Mouse (Mus musculus) heart, embryonic 10.5 days (tissue): ENCODE results near the gene Psmd8. TPM values are rescaled to one million over a fixed set of nuclear protein-coding genes. Genes with fewer than 3 reads are reported as not detected.

Source experiments
- DNase-seq: peaks from one replicate; pipeline ENCODE4 v3.0.0-alpha.2; 2017; ENCODE audit warnings: low spot score
- H3K27ac ChIP-seq: fragments of 300-500 bp; sonication (generic); 2 replicates; pipeline ENCODE4 v1.5.1; 2016; ENCODE audit warnings: mild to moderate bottlenecking
- H3K27me3 ChIP-seq: fragments of 300-500 bp; sonication (generic); 2 replicates; pipeline ENCODE4 v1.6.1; 2016; ENCODE audit warnings: mild to moderate bottlenecking; ENCODE audit not compliant: poor library complexity, insufficient read depth, severe bottlenecking
- H3K36me3 ChIP-seq: fragments of 300-500 bp; sonication (generic); 2 replicates; pipeline ENCODE4 v1.6.1; 2016; ENCODE audit warnings: mild to moderate bottlenecking, moderate library complexity
- H3K4me1 ChIP-seq: fragments of 300-500 bp; sonication (generic); 2 replicates; pipeline ENCODE4 v1.6.1; 2016; ENCODE audit warnings: mild to moderate bottlenecking
- H3K4me3 ChIP-seq: fragments of 300-500 bp; sonication (generic); 2 replicates; pipeline ENCODE4 v1.5.1; 2016; ENCODE audit warnings: mild to moderate bottlenecking, moderate library complexity
- H3K9me3 ChIP-seq: fragments of 300-500 bp; sonication (generic); 2 replicates; pipeline ENCODE4 v1.6.1; 2016; ENCODE audit warnings: mild to moderate bottlenecking, moderate library complexity
- WGBS: fragments of 180-500 bp; shearing (Covaris S2); methylation state at CpG from one replicate; pipeline ENCODE4 v1.1.7; 2016; 5-methylcytosine and 5-hydroxymethylcytosine counted together
- polyA plus RNA-seq: library from polyadenylated mRNA; unstranded; fragments of >200 nt; fragmentation: Nextera tagmentation; extraction: Ambion mirVana; gene quantifications from 2 replicates; pipeline ENCODE4 v1.2.1, GENCODE M21; 2016

Gene Psmd8
- polyA plus RNA-seq, 1 experiment from 2014 or later: 267 TPM

- Histone ChIP-seq H3K4me1 (peaks cover 55% of the 10 kb centered on the region), H3K27ac (peak overlapping the region; percentile 90; the same call in 1 of the 2 replicates), H3K27me3 (peaks cover 49% of the 10 kb centered on the region), H3K9me3 (no peaks in the 10 kb centered on the region), H3K36me3 (peaks cover 9% of the 10 kb centered on the region), H3K4me3 (peak overlapping the region; percentile 82)
- no peak for DNase-seq
- WGBS: 3% methylated on average over 10 of the region's 10 CpGs
Measured at GRCm38 (mm10) chr7:29168121-29168695, 12.3 kb downstream of the Psmd8 start.

GRCm38 (mm10) chr7:29167656-29168055 is 12.8 kb downstream of the Psmd8 start:
- Histone ChIP-seq H3K36me3 (peaks cover 4% of the 10 kb centered on the region; the same call in 1 of the 2 replicates), H3K4me3 (peak overlapping the region; percentile 82; the same call in 1 of the 2 replicates), H3K27me3 (peaks cover 43% of the 10 kb centered on the region), H3K27ac (no peak overlapping the region), H3K4me1 (peaks cover 57% of the 10 kb centered on the region), H3K9me3 (no peaks in the 10 kb centered on the region)
- DNase-seq: no peak
- 11% methylated on average over 19 of the region's 19 CpGs for WGBS

GRCm38 (mm10) chr7:29162750-29163525 is 17.6 kb downstream of the Psmd8 start:
- WGBS: 14% methylated on average over 9 of the region's 9 CpGs

GRCm38 (mm10) chr7:29162294-29162693 is 18.2 kb downstream of the Psmd8 start:
- Histone ChIP-seq H3K36me3 (peaks cover 4% of the 10 kb centered on the region; the same call in 1 of the 2 replicates), H3K4me3 (no peak overlapping the region), H3K4me1 (peaks cover 16% of the 10 kb centered on the region), H3K27ac (no peak overlapping the region), H3K9me3 (no peaks in the 10 kb centered on the region), H3K27me3 (peaks cover 50% of the 10 kb centered on the region)
- WGBS: 59% methylated on average over 5 of the region's 5 CpGs
- no peak for DNase-seq

More at GRCm38 (mm10) chr7:29162750-29163525, 17.6 kb downstream of the Psmd8 start:
- peak; percentile 88 for DNase-seq
- peaks cover 50% of the 10 kb centered on the region for H3K27me3 ChIP-seq
- H3K36me3 ChIP-seq: peaks cover 4% of the 10 kb centered on the region; the same call in 1 of the 2 replicates
- no peaks in the 10 kb centered on the region for H3K9me3 ChIP-seq
- H3K27ac ChIP-seq: no peak overlapping the region
- peaks cover 20% of the 10 kb centered on the region for H3K4me1 ChIP-seq
- H3K4me3 ChIP-seq: no peak overlapping the region

- H3K27ac ChIP-seq: no peak overlapping the region
- H3K4me3 ChIP-seq: no peak overlapping the region
- peaks cover 10% of the 10 kb centered on the region; the same call in 1 of the 2 replicates for H3K36me3 ChIP-seq
- no peak for DNase-seq
- peaks cover 24% of the 10 kb centered on the region for H3K4me1 ChIP-seq
- WGBS: 2% methylated on average over 5 of the region's 5 CpGs
- peaks cover 59% of the 10 kb centered on the region for H3K27me3 ChIP-seq
- peaks cover 5% of the 10 kb centered on the region; the same call in 1 of the 2 replicates for H3K9me3 ChIP-seq
Measured at GRCm38 (mm10) chr7:29158264-29158663, 22.2 kb downstream of the Psmd8 start.

- peaks cover 8% of the 10 kb centered on the region for H3K4me1 ChIP-seq
- peak within 1 kb of the TSS; percentile 96 for H3K4me3 ChIP-seq
- H3K36me3 ChIP-seq: peaks cover 6% of the 10 kb centered on the region; the same call in 1 of the 2 replicates
- peaks cover 5% of the 10 kb centered on the region; the same call in 1 of the 2 replicates for H3K9me3 ChIP-seq
- H3K27me3 ChIP-seq: peaks cover 56% of the 10 kb centered on the region
- WGBS: 3% methylated on average over 68 of the region's 68 CpGs
- peak; percentile 93 for DNase-seq
- peak within 1 kb of the TSS; percentile 92 for H3K27ac ChIP-seq
Measured at GRCm38 (mm10) chr7:29155838-29156782, 24.4 kb downstream of the Psmd8 start, which contains the start of gene Fam98c. Fam98c (minus strand) TSS chr7:29156234.

GRCm38 (mm10) chr7:29155196-29155837 is 25.2 kb downstream of the Psmd8 start:
- peaks cover 5% of the 10 kb centered on the region; the same call in 1 of the 2 replicates for H3K9me3 ChIP-seq
- WGBS: 7% methylated on average over 37 of the region's 37 CpGs
- H3K4me1 ChIP-seq: peaks cover 8% of the 10 kb centered on the region
- peaks cover 50% of the 10 kb centered on the region for H3K27me3 ChIP-seq
- H3K4me3 ChIP-seq: peak overlapping the region; percentile 96
- H3K27ac ChIP-seq: peak overlapping the region; percentile 92
- peaks cover 6% of the 10 kb centered on the region; the same call in 1 of the 2 replicates for H3K36me3 ChIP-seq
- peak; percentile 91 for DNase-seq

GRCm38 (mm10) chr7:29154018-29154720 is 26.3 kb downstream of the Psmd8 start:
- Histone ChIP-seq H3K4me3 (no peak overlapping the region), H3K4me1 (peaks cover 8% of the 10 kb centered on the region), H3K36me3 (peaks cover 6% of the 10 kb centered on the region; the same call in 1 of the 2 replicates), H3K27ac (no peak overlapping the region), H3K27me3 (peaks cover 44% of the 10 kb centered on the region), H3K9me3 (peaks cover 5% of the 10 kb centered on the region; the same call in 1 of the 2 replicates)
- 92% methylated on average over 14 of the region's 14 CpGs for WGBS
- DNase-seq: no peak

- H3K4me1 ChIP-seq: peaks cover 8% of the 10 kb centered on the region
- H3K36me3 ChIP-seq: peaks cover 6% of the 10 kb centered on the region; the same call in 1 of the 2 replicates
- H3K27ac ChIP-seq: no peak overlapping the region
- DNase-seq: no peak
- H3K9me3 ChIP-seq: peaks cover 5% of the 10 kb centered on the region; the same call in 1 of the 2 replicates
- WGBS: 63% methylated on average over 10 of the region's 10 CpGs
- no peak overlapping the region for H3K4me3 ChIP-seq
- peaks cover 24% of the 10 kb centered on the region; the same call in 1 of the 2 replicates for H3K27me3 ChIP-seq
Measured at GRCm38 (mm10) chr7:29151486-29151885, 29.0 kb downstream of the Psmd8 start.

GRCm38 (mm10) chr7:29148771-29149170 is 31.7 kb downstream of the Psmd8 start:
- Histone ChIP-seq H3K4me3 (no peak overlapping the region), H3K9me3 (no peaks in the 10 kb centered on the region), H3K27me3 (peaks cover 12% of the 10 kb centered on the region; the same call in 1 of the 2 replicates), H3K4me1 (no peaks in the 10 kb centered on the region), H3K27ac (no peak overlapping the region), H3K36me3 (no peaks in the 10 kb centered on the region)
- no peak for DNase-seq
- 83% methylated on average over 15 of the region's 15 CpGs for WGBS

- WGBS: 82% methylated on average over 7 of the region's 7 CpGs
Measured at GRCm38 (mm10) chr7:29146625-29147367, 33.7 kb downstream of the Psmd8 start.

More at GRCm38 (mm10) chr7:29146625-29147367, 33.7 kb downstream of the Psmd8 start:
- H3K36me3 ChIP-seq: no peaks in the 10 kb centered on the region
- H3K27ac ChIP-seq: no peak overlapping the region
- peaks cover 9% of the 10 kb centered on the region; the same call in 1 of the 2 replicates for H3K27me3 ChIP-seq
- DNase-seq: no peak
- H3K4me3 ChIP-seq: no peak overlapping the region
- H3K4me1 ChIP-seq: no peaks in the 10 kb centered on the region
- no peaks in the 10 kb centered on the region for H3K9me3 ChIP-seq
